Mouse (Mus musculus) lung, postnatal 0 days (tissue): ENCODE measurements around the gene Ap1m1.

Experiments
- CTCF ChIP-seq: IDR thresholded peaks from 2 replicates; pipeline ENCODE4 v1.5.1; 2016; ENCODE audit warnings: antibody characterized with exemption, mild to moderate bottlenecking
- EP300 ChIP-seq: IDR thresholded peaks from 2 replicates; pipeline ENCODE4 v1.6.1; 2016; ENCODE audit warnings: antibody characterized with exemption, mild to moderate bottlenecking, control low read depth

GRCm38 (mm10) chr8:72305210-72305905, 65.5 kb downstream of the Ap1m1 start, which contains the start of gene Gm10282:
- TF ChIP-seq CTCF: no peak
- TF ChIP-seq EP300: no peak
